Mouse (Mus musculus): Measurements from ENCODE around the gene Gnat1. TPM values are rescaled to one million over a fixed set of nuclear protein-coding genes. Genes with fewer than 3 reads are reported as not detected.

Gene Gnat1
- total RNA-seq, 1 experiment from 2014 or later = not detected

DNA sequence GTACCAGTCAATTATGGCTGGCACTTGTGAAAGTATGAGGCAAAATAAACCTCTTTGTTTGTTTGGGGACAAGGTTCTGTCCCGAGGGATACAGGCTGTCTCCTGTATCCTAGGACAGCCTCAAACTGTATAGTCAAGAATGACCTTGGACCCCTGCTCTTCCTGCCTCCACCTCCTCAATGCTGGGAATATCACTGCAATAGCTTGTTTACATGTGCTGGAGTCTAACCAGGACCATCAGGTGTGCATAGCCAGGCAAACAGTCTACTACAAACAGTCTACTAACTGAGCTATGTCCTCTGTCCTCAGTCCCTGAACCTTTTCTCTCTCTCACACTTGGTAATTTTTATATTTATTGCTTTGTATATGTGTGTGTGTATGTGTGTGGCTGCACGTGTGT lies 26.0 kb downstream of the Gnat1 start:
- no peak for ATAC-seq (replicated peaks; ENCODE audit: low read depth, poor library complexity, severe bottlenecking)

DNA sequence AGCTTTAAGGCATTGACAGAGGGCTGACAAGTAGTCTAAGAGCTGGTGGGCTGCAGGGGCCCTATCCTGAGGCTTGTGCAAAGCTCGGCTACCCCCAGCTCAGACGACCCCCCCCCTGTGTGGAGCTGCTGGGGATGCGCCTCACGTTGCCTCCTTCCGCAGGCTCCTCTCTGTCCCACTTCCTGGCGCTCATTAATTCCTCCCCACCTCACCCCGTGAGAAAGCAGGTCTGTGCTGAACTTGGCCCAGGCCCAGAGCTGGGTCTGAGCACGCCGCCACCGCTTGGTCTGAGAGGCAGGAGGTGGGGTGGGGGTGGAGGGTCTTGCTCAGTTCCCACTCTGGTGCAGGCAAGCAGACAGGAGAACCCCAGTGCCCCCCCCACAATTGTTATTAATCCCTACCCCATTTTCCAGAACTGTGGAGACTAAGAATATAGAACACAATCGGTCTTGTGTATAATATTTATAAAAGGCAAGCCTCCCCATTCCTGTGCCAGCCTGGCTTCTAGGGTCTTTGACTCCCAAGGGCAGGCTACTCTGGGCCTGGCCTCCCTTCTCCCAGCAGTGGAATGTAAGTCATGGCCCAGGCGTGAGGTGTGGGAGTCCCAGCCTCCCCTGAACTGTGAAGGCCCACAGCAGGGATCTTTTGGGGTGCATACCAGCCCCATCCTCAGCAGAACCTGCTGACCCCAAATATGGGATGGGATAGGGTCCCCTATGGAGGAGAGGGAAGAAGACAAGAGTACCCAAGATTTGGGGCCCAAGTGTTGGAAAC lies 28.6 kb downstream of the Gnat1 start:
- ATAC-seq (replicated peaks; ENCODE audit: low read depth, poor library complexity, severe bottlenecking) = no peak

DNA sequence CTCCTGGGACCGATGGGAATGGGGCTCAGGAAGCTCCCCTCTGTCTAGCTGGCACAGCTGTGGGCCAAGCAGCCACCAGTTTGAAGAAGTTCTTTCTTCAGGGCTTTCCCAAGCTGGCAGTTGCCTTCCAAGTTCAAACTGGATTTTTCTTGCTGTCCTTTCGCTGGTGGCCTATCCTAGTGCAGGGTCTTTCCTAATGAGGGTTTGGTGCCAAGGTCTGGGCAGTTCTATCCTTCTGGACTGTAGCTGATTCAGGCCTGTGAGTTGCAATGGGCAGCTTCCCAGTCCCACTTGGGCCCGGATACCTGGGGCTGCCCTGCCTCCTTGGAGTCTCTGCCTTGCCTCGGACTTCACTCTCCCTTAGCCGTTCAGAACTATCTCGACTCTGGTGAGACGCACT lies 29.3 kb downstream of the Gnat1 start:
- ATAC-seq (replicated peaks; ENCODE audit: low read depth, poor library complexity, severe bottlenecking) = no peak

DNA sequence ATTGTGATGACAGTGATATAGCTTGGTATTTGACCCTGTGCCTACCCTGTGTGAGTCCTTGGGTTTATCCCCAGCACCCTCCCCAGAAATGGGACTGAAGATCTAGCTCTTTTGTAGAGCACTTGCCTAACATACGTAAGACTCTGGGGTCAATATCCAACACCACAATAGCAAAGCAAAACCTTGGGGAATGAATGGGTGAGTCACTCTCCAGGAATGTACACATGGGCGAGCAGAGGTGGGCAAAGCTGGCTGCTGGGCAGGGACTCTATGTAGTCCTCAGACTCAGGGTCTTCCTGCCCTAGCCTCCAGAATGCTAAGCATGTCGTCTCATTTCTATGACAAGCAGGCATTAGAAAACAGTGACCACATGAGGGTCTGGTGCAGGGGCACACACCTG lies 30.7 kb downstream of the Gnat1 start:
- ATAC-seq (replicated peaks; ENCODE audit: low read depth, poor library complexity, severe bottlenecking) = no peak

DNA sequence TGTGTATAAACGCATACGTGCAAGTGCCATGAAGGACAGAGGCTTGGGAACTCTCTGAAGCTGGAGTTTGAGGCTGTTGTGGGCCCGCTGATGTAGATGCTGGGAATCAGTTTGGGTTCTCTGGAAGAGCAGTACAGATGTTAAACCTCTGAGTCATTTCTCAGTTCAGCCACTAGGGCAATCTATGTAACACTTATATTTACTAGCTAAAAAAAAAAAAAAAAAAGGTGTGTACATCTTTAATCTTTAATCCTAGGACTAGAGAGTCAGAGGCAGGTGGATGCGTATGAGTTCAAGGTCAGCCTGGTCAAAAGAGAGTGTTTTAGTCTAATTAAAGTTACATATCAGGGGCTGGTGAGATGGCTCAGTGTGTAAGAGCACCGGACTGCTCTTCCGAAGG lies 32.5 kb downstream of the Gnat1 start:
- no peak for ATAC-seq (replicated peaks; ENCODE audit: low read depth, poor library complexity, severe bottlenecking)

DNA sequence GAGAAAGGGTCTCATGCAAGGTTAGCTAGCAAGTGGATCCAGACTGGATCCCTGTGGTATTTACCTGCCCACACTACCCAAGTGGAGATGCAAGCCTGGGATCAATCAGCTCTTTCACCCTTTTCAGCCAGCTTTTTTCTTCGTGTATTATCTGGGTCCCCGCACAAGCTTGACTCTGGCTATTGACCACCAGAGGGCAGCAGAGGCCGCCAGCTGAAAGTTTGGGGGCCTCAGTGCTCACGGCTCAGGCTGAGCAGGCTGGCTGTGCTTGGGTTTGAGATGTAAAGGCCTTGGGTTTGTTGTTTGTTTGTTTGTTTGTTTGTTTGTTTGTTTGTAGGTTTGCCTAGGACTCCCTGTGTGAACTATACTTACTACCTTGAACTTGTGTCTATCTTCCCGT lies 33.9 kb downstream of the Gnat1 start:
- peak; percentile 73 for ATAC-seq (replicated peaks; ENCODE audit: low read depth, poor library complexity, severe bottlenecking)

DNA sequence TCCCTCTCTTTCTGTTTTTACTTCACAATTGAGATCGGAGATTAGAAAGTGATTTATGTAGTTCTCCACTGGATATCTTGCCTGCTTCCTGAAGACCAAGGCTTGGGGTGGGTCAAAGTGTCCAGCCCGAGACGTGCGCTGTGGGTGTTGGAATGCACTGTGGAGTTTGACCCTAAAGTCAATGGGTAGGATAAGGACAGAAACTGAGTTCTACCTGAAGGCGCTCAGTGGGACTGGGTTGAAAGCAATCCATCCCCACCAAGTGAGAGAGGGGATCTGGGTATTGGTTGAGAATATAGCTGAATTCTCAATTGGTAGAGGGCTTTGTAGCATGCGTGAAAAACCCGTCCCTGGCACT lies 34.4 kb downstream of the Gnat1 start:
- no peak for ATAC-seq (replicated peaks; ENCODE audit: low read depth, poor library complexity, severe bottlenecking)

DNA sequence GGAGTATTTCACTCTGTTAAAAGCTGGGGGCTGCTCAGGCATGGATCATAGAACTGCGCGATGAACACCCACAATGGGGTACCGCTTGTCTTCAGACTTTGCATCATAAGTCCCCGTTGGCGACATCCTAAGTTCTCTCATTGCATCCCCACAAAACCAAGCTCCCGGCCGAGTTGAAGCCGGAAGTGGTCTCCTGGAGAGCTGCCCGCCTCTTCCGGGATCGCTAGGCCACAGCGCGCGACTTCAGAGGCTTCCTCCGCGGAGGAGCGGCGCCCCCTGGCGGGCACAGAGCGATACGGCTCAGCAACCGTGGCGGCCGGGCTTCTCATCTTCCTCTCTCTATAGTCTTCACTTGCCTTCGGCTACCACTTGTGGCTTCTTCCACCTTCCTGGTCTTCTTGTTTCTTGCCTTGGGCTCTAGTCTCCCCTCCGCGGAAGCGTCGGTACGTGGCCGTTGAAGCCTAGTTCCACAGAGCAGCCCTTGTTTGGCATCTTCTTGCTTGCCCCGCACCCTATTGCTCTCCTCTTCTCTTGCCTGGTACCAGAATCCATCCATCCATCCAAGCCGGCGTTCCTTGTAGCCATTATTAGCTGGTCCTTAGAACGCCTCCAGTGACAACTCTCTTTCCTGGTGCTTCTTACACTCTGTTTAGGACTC lies 34.9 kb downstream of the Gnat1 start:
- ATAC-seq (replicated peaks; ENCODE audit: low read depth, poor library complexity, severe bottlenecking) = peak; percentile 68

DNA sequence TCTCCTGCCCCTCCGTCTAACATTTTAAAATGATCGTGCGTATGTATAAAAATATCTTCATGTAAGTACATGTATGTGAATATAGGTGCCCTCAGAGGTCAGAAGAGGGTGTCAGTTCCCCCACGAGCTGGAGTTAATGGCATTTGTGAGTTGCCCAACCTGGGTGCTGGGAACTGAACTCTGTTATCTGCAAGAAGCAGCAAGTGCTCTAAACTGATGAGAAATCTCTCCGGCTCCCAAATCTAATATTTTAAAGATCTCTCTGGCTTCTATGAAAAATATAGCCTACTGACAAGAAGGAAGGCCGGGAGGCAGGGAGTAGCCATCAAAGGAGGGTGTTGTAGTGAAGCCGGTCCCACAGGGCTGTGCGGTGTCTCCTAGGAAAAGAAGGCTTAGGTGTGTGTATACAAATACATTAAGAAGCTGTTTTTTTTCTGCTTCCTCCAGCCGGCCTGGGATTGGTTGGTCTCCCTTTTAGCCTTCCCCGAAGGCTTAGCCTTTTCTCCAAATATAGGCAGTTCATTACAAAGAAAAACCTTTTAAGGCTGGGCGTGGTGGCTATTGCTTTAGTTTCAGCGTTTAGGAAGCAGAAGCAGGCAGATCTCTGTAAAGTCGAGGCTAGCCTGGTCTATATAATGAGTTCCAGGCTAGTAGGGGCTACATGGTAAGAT lies 35.8 kb downstream of the Gnat1 start:
- ATAC-seq (replicated peaks; ENCODE audit: low read depth, poor library complexity, severe bottlenecking) = no peak

DNA sequence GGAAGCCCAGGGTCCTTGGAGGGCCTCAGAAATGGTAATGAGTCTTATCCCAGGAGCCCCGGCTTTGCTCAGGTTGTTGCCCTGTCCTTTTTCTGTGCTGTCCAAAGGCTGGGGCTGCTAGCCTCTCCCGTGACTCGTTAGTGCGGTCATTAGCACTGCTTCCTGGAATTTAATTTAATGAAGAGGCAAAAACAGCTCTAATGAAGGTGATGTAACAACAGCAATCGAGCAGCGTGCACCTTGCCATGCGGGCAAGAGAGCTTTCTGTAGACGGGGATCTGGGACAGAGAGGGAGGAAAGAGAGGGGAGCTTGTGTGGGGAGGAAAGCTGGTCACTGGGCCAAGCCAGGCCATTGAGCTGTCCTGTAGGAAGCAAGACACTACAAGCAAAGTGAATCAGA lies 37.8 kb downstream of the Gnat1 start:
- no peak for ATAC-seq (replicated peaks; ENCODE audit: low read depth, poor library complexity, severe bottlenecking)

DNA sequence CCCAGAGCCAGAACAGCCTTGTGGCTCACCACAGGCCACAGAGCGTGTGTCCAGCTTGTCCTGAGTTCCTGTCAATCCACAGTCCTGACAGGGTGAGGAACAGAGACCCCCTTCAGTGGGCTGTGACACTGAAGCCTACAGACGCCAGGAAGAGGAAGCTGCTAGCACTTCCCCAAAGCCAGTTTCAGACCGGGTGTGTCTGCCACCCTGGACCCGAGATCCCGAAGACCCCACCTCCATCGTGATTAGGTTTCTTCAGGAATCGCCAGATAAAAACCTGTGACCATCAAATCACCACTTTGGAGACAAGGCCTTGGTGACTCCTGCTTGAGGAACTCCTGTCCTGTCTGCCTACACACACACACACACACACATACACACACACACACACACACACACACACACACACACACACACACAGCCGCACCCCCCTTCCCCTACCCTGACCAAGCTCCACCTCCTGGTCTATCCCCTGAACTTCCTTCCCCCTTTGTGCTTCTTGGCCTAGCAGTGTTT lies 39.2 kb downstream of the Gnat1 start:
- peak; percentile 63 for ATAC-seq (replicated peaks; ENCODE audit: low read depth, poor library complexity, severe bottlenecking)

DNA sequence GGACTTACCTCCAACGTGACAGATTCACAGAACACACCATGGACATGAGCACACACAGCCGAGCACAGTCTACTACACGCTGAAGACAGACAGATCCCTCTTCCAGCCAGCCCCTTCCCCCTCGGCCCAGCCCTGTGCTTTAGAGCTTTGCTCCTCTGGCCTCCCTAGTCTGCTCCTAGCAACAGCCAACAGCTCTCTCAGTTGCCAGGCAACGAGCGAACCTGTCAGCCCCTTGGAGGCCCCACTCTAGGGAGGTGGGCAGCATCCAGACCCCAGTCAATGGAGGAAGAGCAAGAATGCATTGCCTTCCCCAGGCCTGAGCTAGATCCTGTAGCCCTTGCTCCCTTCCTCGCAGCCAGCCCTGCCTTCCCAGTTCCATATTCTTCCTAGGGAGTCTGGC lies 42.4 kb downstream of the Gnat1 start:
- no peak for ATAC-seq (replicated peaks; ENCODE audit: low read depth, poor library complexity, severe bottlenecking)

DNA sequence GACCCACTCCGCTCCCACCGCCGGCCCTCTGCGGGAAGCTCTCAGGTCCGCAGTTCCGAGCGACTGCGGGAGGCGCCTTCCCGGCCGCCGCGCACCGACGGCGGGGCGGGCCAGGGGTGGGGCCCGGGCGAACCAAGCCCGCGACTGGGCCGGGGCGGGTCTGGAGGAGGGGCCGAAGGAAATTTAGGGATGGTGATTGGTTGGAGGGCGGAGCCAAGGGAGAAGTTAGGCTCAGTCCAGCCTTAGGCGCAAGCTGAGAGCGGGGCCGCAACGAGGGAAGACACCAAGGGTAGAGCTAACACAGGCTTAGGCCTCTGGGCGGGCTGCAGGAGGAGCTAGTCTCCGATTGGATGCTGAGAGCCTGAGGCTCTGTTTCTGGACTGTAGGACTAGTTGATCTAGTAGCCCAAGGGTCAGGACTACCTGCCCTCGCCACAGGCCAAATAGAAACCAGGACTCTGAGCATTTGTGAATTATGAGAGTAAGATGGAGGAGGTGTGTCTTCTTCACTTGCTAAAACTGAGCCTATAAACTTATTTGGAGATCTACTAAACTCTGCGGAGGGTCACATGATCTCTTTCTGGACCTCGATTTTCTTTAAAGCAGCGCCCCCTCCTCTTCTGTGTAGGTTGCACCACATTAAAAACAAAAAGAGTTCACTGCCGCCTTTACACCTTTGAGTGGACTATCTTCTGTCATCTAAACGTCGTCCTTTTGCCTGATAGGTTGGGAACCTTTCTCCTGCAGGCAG lies 44.1 kb downstream of the Gnat1 start, which contains the start of gene Gnai2:
TSS of gene Gnai2 (minus strand) at position 89 of the 750 bp plus-strand sequence.
- peak; percentile 74 for ATAC-seq (replicated peaks; ENCODE audit: low read depth, poor library complexity, severe bottlenecking)

DNA sequence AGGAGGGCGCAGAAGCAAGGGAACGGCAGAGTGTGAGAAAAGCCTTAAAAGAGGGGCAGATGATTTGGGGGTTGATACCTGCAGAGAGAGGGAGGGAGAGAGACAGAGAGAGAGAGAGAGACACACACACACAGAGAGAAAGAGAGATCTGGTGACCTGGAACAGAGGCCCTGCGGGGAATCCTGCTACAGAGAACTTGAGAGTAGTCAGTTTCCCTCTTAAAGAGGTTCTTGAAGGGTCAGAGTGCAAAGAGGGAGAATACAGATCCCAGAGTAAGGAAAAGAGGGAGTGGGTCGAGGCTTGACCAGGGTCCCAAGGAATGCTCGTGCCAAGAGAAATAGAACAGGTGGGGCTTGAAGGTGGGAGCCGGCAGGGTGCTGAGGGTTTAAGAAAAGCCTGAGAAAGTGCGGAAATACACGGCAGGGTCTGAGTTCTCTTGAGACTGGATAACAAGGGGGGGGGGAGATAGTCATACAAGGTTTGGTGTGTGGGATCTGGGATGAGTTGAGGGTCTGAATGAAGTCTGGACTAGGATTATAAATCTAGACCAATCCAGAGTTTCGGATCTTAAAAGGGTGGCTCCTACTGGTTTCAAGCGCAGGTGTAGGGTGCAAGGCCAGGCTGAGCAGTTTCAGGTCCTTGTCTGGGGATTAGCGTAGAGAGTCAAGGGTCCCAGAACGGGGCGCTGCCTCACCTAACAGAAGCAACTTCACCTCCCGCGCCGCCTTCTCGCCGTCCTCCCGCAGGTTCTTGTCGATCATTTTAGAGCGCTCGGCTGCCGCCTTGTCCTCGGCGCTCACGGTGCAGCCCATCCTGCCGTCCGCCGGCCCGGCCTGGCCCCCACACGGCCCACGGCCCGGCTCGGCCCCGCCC lies 44.9 kb downstream of the Gnat1 start:
- no peak for ATAC-seq (replicated peaks; ENCODE audit: low read depth, poor library complexity, severe bottlenecking)

DNA sequence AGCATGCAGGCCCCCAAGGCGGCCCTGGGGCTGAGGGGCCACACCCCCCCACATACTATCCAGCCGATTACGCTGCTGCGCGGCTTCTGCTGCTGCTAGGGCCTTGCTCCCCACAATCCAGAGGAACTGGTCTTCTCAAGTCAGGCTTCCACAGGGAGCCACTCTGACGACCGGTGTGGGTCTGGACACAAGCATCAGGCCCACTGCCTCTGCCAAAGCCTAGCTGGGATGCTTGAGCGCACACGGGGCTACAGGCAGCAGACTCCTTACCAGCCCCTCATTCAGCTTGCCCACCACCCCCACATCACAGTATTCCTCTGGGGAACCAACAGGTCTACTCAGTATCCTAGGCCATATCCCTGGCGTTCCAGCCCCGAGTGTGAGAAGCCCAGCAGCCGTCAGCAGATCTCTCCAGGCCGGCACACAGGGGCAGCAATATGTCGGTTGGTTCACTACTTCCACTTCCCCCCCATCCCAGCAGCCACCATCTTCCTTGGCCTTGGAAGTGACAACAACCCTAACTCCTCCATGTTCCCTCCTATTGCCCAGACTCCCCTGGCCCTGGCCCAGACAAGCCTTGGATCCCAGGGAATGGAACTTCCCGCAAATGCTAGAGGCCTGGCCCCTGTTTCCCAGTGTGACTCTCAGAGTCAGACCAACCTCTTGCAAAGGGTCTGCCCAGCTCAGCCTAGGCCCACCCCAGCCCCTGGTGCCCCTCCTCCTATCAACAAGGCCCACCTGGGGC lies 45.7 kb downstream of the Gnat1 start:
- ATAC-seq (replicated peaks; ENCODE audit: low read depth, poor library complexity, severe bottlenecking) = no peak

DNA sequence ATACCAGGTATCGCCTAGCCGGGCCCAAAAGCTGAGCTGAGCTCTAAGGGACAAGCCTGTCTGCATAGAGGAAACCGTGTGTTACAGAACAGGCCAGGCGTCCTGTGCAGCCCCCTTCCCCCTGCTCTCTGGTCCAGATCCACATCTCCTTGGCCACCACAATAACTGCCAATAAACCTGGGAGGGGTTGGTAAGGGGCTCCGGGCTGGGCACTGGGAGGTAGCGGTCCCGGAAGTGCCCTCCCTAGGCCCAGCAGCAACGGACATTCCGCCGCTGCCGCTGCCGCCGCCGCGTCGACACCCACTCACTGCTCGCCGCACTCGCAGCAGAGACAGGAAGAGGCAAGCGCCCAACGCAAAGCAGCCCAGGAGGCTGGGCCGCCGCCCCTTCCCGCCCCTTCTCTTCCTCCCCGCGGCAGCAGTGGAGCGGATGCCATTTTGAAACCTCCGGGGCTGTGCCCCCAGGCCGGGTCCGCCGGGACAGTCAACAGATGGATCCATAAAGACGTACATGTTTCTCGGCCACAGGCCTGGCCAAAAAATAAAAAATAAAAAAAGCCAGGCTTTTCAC lies 46.3 kb downstream of the Gnat1 start:
- ATAC-seq (replicated peaks; ENCODE audit: low read depth, poor library complexity, severe bottlenecking) = peak; percentile 61

DNA sequence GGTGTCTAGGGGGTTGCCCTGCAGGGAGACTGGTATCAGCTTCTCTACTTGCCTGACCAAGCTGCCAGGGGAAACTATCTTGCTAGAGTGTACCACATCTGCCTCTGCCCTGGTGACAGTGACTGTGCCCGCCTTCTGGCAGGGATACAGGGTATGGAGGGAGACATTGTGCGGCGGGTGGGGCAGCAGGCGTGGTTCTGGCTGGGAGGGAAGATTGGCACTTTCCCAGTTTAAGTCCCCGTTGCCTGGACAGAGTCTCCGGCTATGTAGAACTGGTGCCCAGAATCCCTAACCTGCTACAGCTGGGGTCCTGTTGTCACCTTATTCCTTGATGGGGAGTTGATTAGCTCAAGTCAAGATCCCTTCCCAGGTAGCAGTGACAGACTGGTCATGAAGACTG lies 47.0 kb downstream of the Gnat1 start:
- peak; percentile 29 for ATAC-seq (replicated peaks; ENCODE audit: low read depth, poor library complexity, severe bottlenecking)

DNA sequence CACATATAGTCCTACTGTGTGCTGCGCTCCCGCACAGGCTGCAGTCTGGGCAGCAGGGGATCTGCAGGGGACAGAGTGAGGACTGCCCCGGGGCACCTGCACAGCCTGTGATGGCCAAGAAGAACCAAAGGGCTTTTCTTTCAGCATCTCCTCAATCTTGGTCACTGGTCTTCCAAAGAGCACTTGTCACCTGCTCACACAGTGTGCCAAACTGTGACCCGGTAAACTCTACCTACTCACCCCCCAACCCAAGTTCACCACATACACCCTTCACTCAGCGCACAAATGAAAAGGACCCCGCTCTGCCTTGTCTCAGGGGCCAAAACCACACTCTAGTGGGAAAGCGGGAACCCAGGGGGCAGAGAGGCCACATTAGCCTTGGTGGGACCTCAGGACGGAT lies 47.7 kb downstream of the Gnat1 start:
- no peak for ATAC-seq (replicated peaks; ENCODE audit: low read depth, poor library complexity, severe bottlenecking)

Measured in common myeloid progenitor, adult 5-6 weeks (primary cell).